Mouse (Mus musculus): ENCODE data around the gene Synj2bp. TPM values are rescaled to one million over a fixed set of nuclear protein-coding genes. Genes with fewer than 3 reads are reported as not detected.

Synj2bp gene
- polyA plus RNA-seq (2014; fragmentation: Illumina TruSeq; extraction: RNeasy Lipid Tissue Mini Kit (QIAGEN cat#74804); ENCODE audit: low read depth, low replicate concordance): 25.5 TPM

DNA sequence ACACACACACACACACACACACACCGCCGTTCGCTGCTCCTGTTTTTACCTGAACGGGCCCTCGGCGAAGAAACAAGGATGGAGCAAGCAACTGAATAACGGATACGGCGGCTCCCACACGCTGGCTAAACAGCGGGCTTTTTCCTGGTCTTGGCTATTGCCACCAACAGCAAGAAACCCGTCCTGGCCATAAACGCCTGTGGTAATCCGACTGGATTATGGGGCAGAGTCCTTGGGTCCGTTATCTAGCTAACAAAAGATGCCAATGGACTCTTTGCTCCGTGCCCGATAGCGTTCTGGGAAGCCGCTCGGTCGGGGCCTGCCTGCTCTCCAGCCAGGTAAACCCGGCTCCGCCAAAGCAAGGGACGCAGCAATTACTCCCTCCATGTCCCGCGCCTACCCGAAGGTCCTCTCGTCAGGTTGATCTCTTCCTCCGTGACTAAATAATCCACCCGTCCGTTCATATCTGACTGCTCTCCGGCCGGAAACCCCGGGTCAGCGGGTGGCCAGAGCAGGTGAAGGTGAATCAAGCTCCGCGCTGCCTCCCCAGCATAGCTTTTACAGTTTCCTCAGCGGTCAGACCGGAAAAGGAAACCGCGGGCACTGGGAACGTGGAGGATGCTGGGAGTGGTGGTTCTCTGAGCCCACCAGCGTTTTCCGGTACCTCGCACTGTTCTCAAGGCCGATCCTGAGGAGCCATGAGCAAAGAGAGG, at the start of gene Synj2bp, which contains the start of gene Gm20498:
Gene Synj2bp, minus strand, starts transcription at position 596 of the 713 bp plus-strand sequence.
Gene Gm20498, minus strand, starts transcription at position 590 of the 713 bp plus-strand sequence.

DNA sequence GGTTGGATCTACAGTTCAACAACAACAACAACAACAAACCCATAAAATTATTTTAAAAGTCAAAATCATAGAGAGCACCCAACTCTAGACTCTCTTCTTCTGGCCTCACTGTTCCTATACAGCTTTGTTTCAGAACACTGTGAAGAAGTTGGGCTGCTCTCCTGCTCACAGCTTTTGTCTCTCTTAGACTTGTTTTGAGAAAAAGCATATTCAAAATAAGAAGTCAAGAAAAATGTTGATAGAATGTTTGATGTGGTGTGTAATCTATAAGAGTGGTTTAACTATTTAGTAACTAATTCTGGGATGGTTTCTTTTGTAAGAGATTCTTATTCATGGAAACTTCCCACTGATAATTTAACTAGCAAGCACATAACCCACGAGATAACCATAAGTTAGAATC, 35.7 kb upstream of the Synj2bp start, which contains the start of gene Adam21:
Gene Adam21, minus strand, starts transcription at position 101 of the 400 bp plus-strand sequence.

DNA sequence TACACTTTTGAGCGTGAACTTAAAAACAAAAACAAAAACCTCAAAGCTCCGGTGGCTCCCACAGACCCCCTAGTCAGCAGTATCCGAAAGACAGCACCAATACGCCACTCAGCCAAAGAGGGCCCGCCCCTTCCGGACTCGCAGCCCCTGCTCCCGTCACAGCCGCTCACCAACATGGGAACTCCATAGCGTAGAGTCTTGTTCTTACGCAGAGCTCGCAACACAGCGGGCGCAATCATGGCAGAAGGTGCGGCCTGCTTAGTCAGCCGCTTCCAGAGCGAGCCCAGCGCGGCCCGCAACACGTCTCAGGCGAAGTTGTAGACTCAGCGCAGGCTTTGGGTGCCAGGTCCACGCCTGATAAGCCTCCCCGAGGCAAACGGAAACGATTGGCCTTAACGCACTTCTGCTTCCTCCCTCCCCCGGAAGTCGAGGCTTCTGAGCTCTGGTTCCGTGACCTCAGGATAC, 48.0 kb downstream of the Synj2bp start, which contains the start of gene Cox16:
Gene Cox16, minus strand, starts transcription at position 401 of the 465 bp plus-strand sequence.

Other genes starting within 250 kb of the Synj2bp start
- gene Slc8a3, start 199.7 kb downstream of the Synj2bp start, polyA plus RNA-seq (2014; fragmentation: Illumina TruSeq; extraction: RNeasy Lipid Tissue Mini Kit (QIAGEN cat#74804); ENCODE audit: low read depth, low replicate concordance): 0.17 TPM
- 2.3 TPM for gene Gm4787, start 153.4 kb downstream of the Synj2bp start, polyA plus RNA-seq (2014; fragmentation: Illumina TruSeq; extraction: RNeasy Lipid Tissue Mini Kit (QIAGEN cat#74804); ENCODE audit: low read depth, low replicate concordance)
- 1.0 TPM for gene Adam4, start 111.0 kb downstream of the Synj2bp start, polyA plus RNA-seq (2014; fragmentation: Illumina TruSeq; extraction: RNeasy Lipid Tissue Mini Kit (QIAGEN cat#74804); ENCODE audit: low read depth, low replicate concordance)
- gene Cox16, start 47.8 kb downstream of the Synj2bp start, polyA plus RNA-seq (2014; fragmentation: Illumina TruSeq; extraction: RNeasy Lipid Tissue Mini Kit (QIAGEN cat#74804); ENCODE audit: low read depth, low replicate concordance): 95.4 TPM
- gene Gm20498, start within 50 bp of the Synj2bp start, polyA plus RNA-seq (2014; fragmentation: Illumina TruSeq; extraction: RNeasy Lipid Tissue Mini Kit (QIAGEN cat#74804); ENCODE audit: low read depth, low replicate concordance): 13.1 TPM
- 0.36 TPM for gene Adam21, start 35.6 kb upstream of the Synj2bp start, polyA plus RNA-seq (2014; fragmentation: Illumina TruSeq; extraction: RNeasy Lipid Tissue Mini Kit (QIAGEN cat#74804); ENCODE audit: low read depth, low replicate concordance)
- gene Med6, start 62.1 kb upstream of the Synj2bp start, polyA plus RNA-seq (2014; fragmentation: Illumina TruSeq; extraction: RNeasy Lipid Tissue Mini Kit (QIAGEN cat#74804); ENCODE audit: low read depth, low replicate concordance): 26.6 TPM
- 4.0 TPM for gene Ttc9, start 98.3 kb upstream of the Synj2bp start, polyA plus RNA-seq (2014; fragmentation: Illumina TruSeq; extraction: RNeasy Lipid Tissue Mini Kit (QIAGEN cat#74804); ENCODE audit: low read depth, low replicate concordance)
- 2.1 TPM for gene Map3k9, start 248.3 kb upstream of the Synj2bp start, polyA plus RNA-seq (2014; fragmentation: Illumina TruSeq; extraction: RNeasy Lipid Tissue Mini Kit (QIAGEN cat#74804); ENCODE audit: low read depth, low replicate concordance)

Measured in adipose tissue, adult 10 weeks (tissue).